Mouse (Mus musculus) heart, adult 2 months (tissue): ENCODE measurements around the gene 4931428L18Rik. TPM values are rescaled to one million over a fixed set of nuclear protein-coding genes. Genes with fewer than 3 reads are reported as not detected.

Experiments used
- DNase-seq, 2 experiments: peaks; one replicate each; pipeline ENCODE4 v3.0.0; 2021
- H3K27ac ChIP-seq: fragments of 200-600 bp; 2 replicates; pipeline ENCODE4 v1.8.1; 2022
- H3K27me3 ChIP-seq: fragments of 200-500 bp; 2 replicates; pipeline ENCODE4 v1.6.1; 2012; ENCODE audit warnings: mild to moderate bottlenecking, low read length, inconsistent platforms, mixed read lengths; ENCODE audit not compliant: control insufficient read depth, insufficient read depth
- H3K36me3 ChIP-seq: fragments of 200-500 bp; 2 replicates; pipeline ENCODE4 v1.6.1; 2012; ENCODE audit warnings: low read length, inconsistent platforms; ENCODE audit not compliant: control insufficient read depth, insufficient read depth
- H3K4me1 ChIP-seq: fragments of 200-500 bp; 2 replicates; pipeline ENCODE4 v1.6.1; 2011; ENCODE audit warnings: low read length; ENCODE audit not compliant: control insufficient read depth, insufficient read depth
- H3K4me3 ChIP-seq: fragments of 200-600 bp; 2 replicates; pipeline ENCODE4 v1.8.1; 2022
- H3K79me2 ChIP-seq: fragments of 200-500 bp; replicated peaks from 2 replicates; pipeline ENCODE4 v1.6.1; 2012; ENCODE audit warnings: mild to moderate bottlenecking, inconsistent platforms, low read length, moderate library complexity, mixed read lengths; ENCODE audit not compliant: control insufficient read depth, insufficient read depth
- H3K9ac ChIP-seq: fragments of 200-500 bp; 2 replicates; pipeline ENCODE4 v1.6.1; 2012; ENCODE audit warnings: low read depth, mild to moderate bottlenecking, control low read depth, inconsistent platforms, low read length, mixed read lengths
- CTCF ChIP-seq: fragments of 200-600 bp; IDR thresholded peaks from 2 replicates; pipeline ENCODE4 v1.8.1; 2022; ENCODE audit warnings: antibody characterized with exemption, mild to moderate bottlenecking, moderate library complexity
- EP300 ChIP-seq: fragments of 200-500 bp; IDR thresholded peaks from 2 replicates; pipeline ENCODE4 v1.6.1; 2011; ENCODE audit warnings: low read depth, low read length, control low read depth; ENCODE audit not compliant: insufficient read depth
- POLR2A ChIP-seq: fragments of 200-500 bp; IDR thresholded peaks from 2 replicates; pipeline ENCODE4 v1.6.1; 2011; ENCODE audit warnings: mild to moderate bottlenecking, low read depth, low read length, control low read depth; ENCODE audit not compliant: insufficient read depth
- WGBS: fragments of 180-500 bp; shearing (Covaris S2); methylation state at CpG from one replicate; pipeline ENCODE4 v1.1.7; 2018; 5-methylcytosine and 5-hydroxymethylcytosine counted together
- intact Hi-C: fragments of 180-260 bp; cut with DNase I; formaldehyde crosslinking; loops from one replicate; pipeline ENCODE4 v1.15.1; 2025
- polyA plus RNA-seq: library from polyadenylated mRNA; depleted of rRNA; stranded (reverse); fragments of >200 nt; gene quantifications from 2 replicates; pipeline ENCODE4 v1.2.3, GENCODE M21; 2012
- total RNA-seq, 2 experiments: library from RNA; stranded (reverse); gene quantifications; 2 replicates each; pipeline ENCODE4 v1.2.3; 2021

Gene 4931428L18Rik
- total and polyA plus RNA-seq, 3 experiments: 0.16 TPM; not detected in 2

DNA sequence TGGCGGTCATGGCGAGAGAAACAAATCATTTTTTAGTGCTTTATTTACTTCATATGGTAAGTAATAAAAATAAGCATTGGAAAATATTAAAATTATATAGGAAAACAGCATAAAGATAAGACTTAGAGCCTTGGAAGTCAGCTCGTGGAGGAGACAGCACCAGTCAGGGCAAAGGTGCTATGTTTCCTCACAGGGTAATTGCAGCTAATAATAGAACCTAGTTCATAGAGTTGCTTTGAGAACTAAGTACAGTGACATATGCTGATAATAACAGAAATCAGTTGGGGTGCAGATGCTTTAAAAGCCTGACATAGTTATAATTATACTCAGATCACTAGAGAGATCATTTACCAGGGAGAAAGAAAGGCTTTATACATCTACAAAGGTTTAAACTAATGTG, 125.3 kb downstream of the 4931428L18Rik start:
- TF ChIP-seq CTCF (no peak), EP300 (no peak), POLR2A (no peak)
- no peaks in the 10 kb centered on the region for H3K27me3 ChIP-seq
- WGBS: 63% methylated on average over 3 of the region's 3 CpGs
- H3K4me3 ChIP-seq: no peak overlapping the region
- H3K9ac ChIP-seq: no peak overlapping the region
- H3K79me2 ChIP-seq: no peaks in the 10 kb centered on the region
- peak overlapping the region; percentile 28; the same call in 1 of the 2 replicates for H3K27ac ChIP-seq
- DNase-seq: no peak
- peaks cover 4% of the 10 kb centered on the region for H3K4me1 ChIP-seq
- intact Hi-C loops: no loop called here
- H3K36me3 ChIP-seq: peaks cover 4% of the 10 kb centered on the region; the same call in 1 of the 2 replicates

DNA sequence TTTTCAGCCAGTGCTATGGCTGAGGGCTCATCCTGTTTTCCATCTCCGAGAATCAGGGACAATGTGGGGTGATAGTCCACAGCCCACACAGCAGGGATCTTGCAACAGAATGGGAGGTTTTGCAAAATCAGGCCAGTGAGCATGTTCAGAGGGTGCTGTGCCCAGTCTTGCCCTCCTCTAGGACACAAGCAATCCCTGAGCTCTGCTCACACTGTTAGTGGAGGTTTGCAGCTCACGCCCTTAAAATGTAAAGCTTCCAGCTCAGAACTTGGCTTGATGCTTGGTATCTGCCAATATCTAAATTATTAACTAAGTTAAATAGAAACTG, 126.1 kb downstream of the 4931428L18Rik start:
- Histone ChIP-seq H3K4me1 (peaks cover 4% of the 10 kb centered on the region), H3K27me3 (no peaks in the 10 kb centered on the region), H3K9ac (no peak overlapping the region), H3K4me3 (no peak overlapping the region), H3K27ac (no peak overlapping the region), H3K79me2 (no peaks in the 10 kb centered on the region), H3K36me3 (no peaks in the 10 kb centered on the region)
- TF ChIP-seq POLR2A (no peak), CTCF (no peak), EP300 (no peak)
- 56% methylated on average over 2 of the region's 2 CpGs for WGBS
- intact Hi-C loops: no loop called here
- no peak for DNase-seq

DNA sequence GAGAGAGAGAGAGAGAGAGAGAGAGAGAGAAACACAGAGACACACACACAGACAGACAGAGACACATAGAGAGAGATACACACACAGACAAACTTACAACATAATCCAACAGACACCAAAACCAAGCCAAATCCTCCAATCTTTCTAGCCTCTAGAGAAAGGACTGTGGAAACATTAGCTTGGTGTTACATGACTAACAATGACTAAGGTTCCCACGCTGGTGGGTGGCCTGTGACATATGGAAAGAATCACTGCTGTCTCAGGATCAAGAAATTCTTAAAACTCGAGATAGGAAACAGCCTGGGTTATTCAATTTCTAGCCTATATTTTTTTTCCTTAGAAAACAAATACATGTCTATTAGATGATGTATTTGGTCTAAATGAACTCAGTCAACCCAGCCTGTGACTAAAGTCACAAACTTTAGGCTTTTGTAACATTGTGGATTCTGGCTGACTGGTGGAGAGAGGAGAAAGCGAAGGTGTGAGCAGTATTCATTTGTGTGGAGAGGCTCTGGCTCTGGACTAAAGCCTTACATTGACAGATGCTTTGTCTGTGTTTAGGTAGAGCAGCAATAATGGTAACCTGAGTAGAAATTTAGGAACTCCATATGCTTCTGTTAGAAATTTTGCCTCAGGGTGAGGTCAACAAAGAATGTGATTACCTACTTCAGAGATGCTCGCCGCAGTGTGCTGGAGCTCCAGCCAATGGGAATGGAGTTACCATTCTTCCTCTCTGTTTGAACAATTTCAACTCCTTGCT, 126.6 kb downstream of the 4931428L18Rik start:
- Histone ChIP-seq H3K4me1 (peaks cover 4% of the 10 kb centered on the region), H3K4me3 (no peak overlapping the region), H3K27me3 (no peaks in the 10 kb centered on the region), H3K36me3 (no peaks in the 10 kb centered on the region), H3K79me2 (no peaks in the 10 kb centered on the region), H3K9ac (no peak overlapping the region), H3K27ac (no peak overlapping the region)
- TF ChIP-seq CTCF (no peak), POLR2A (no peak), EP300 (no peak)
- DNase-seq: peak; percentile 11 to 29
- intact Hi-C loops: no loop called here
- WGBS: 65% methylated on average over 5 of the region's 5 CpGs

DNA sequence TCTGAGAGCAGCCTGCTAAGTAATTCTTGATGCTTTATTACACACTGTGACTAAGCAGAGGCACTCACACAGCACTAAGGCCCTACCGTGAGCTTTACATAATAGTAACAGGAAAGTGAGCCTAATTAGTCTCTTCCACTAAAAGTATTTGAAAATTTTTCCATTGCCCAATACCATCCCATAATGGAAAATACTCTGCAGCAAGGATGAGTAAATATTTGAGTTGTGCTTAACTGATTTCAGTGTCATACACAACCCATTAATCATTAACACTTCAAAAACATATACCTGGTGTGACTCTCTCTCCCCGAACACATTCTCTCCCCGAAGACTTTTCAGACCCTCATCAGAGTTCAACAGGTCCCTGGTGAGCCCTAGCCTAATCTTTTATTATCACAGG, 127.7 kb downstream of the 4931428L18Rik start:
- Histone ChIP-seq H3K79me2 (no peaks in the 10 kb centered on the region), H3K9ac (no peak overlapping the region), H3K4me1 (peaks cover 4% of the 10 kb centered on the region), H3K27ac (no peak overlapping the region), H3K27me3 (no peaks in the 10 kb centered on the region), H3K36me3 (no peaks in the 10 kb centered on the region), H3K4me3 (no peak overlapping the region)
- intact Hi-C loops: no loop called here
- 82% methylated on average over 3 of the region's 3 CpGs for WGBS
- no peak for DNase-seq
- TF ChIP-seq POLR2A: no peak
- TF ChIP-seq EP300: no peak
- TF ChIP-seq CTCF: no peak

DNA sequence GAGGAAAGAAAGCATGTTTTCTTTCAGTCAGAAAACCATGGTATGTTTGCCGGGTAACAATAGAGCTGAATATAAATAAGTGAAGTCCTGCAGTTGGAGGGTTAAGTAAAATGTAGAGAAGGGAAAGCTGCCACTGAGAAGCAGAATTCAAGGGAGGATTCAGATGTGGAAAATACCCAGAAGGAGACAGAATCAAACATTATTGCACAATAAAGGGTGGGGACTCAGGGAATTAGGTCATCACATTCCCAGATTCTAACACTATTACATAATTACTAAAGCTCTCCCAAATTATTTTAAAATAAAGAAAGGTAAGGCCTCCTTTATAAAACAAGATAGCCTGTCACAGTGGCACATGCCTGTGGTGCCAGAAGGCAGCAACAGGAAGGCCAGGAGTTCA, 128.5 kb downstream of the 4931428L18Rik start:
- Histone ChIP-seq H3K9ac (no peak overlapping the region), H3K27me3 (no peaks in the 10 kb centered on the region), H3K27ac (peak overlapping the region; percentile 49), H3K4me1 (peaks cover 4% of the 10 kb centered on the region), H3K4me3 (no peak overlapping the region), H3K36me3 (no peaks in the 10 kb centered on the region), H3K79me2 (no peaks in the 10 kb centered on the region)
- intact Hi-C loops: no loop called here
- TF ChIP-seq POLR2A (no peak), CTCF (no peak), EP300 (no peak)
- DNase-seq: peak; percentile 8 to 20
- WGBS: 54% methylated on average over 1 of the region's 1 CpGs

DNA sequence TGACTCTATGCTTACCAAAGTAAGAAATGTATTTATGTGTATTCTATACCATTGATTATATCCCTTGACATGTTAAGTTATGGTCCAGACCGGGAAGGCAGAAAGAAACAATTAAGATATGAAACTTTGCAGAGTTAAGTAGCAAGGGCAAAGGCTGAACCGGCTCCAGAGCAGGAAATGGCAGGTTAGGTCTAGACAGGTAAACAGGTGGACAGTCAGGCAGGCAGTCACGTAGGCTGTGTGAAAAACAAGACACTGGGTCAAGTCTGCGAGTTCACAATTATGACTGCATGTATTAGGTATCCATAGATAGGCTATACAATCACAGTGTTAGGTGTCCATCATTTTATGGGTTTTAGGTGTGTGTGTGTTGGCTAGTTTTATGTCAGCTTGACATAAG, 133.8 kb downstream of the 4931428L18Rik start:
- Histone ChIP-seq H3K27me3 (no peaks in the 10 kb centered on the region), H3K4me1 (peaks cover 3% of the 10 kb centered on the region), H3K4me3 (no peak overlapping the region), H3K9ac (no peak overlapping the region), H3K36me3 (no peaks in the 10 kb centered on the region), H3K27ac (no peak overlapping the region), H3K79me2 (no peaks in the 10 kb centered on the region)
- intact Hi-C loops: no loop called here
- DNase-seq: no peak
- TF ChIP-seq CTCF (no peak), POLR2A (no peak), EP300 (no peak)
- 86% methylated on average over 4 of the region's 4 CpGs for WGBS
